Mouse (Mus musculus) brain, embryonic 14.5 days (tissue): ENCODE measurements around the gene Opcml.

ENCODE experiments used
- CTCF ChIP-seq: fragments of 200-500 bp; IDR thresholded peaks from 2 replicates; pipeline ENCODE4 v1.5.1; 2012; ENCODE audit warnings: inconsistent platforms, mild to moderate bottlenecking, moderate library complexity, borderline replicate concordance; ENCODE audit not compliant: insufficient read depth, insufficient read length; ENCODE audit errors: extremely low read depth
- POLR2A ChIP-seq: fragments of 200-500 bp; IDR thresholded peaks from 2 replicates; pipeline ENCODE4 v1.6.1; 2012; ENCODE audit warnings: mild to moderate bottlenecking, inconsistent platforms, borderline replicate concordance; ENCODE audit not compliant: poor library complexity, insufficient read depth, insufficient read length, severe bottlenecking; ENCODE audit errors: extremely low read depth

DNA sequence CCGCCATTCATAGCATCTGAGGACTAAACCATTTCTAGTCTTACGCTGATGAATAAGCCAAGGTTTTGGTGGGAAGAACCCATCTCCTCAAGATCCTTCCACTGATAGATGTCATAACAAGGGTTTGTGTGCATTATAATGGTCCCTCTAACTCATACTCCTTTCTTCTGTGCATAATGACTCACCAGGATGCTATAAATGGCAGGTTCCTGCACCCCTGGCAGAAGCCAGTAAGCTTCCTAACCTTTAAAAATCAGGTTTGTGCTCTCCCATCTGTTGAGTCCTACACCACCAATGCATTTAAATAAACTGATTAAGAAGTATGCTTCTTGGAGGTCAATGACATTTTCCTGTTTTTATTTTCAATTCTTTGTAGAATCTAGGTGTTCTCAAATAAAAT is 929.6 kb downstream of the Opcml start:
- TF ChIP-seq CTCF (no peak), POLR2A (no peak)
